ENCODE assay signal across 21 mouse cellular contexts in genomic region chr16:88728812-88729275, GRCm38 (mm10). TPM values are rescaled to one million over a fixed set of nuclear protein-coding genes. Genes with fewer than 3 reads are reported as not detected.
A peak's percentile ranks its signal among the peaks of the same experiment; 100 is the strongest.
DNase-seq lines count a peak whose midpoint lies in the region; ATAC-seq lines count a peak whose summit lies in the region.
"Had no signal": no experiment of that assay in that cellular context is flagged by ENCODE, and none has a peak within 500 bp of the region (broad histone marks: within the 10 kb centered on the region; RNA-seq: fewer than 3 reads in every experiment).

Gene Krtap13-1 (plus strand): TSS chr16:88728862.

- H3K36me3 ChIP-seq in forebrain, embryonic 16.5 days (ENCODE audit: control insufficient read depth, insufficient read depth) = no peaks in the 10 kb centered on the region
- H3K36me3 ChIP-seq: heart, embryonic 12.5 days; limb, embryonic 12.5 days; liver, embryonic 15.5 days had no signal

- no peaks in the 10 kb centered on the region for H3K9me3 ChIP-seq in forebrain, embryonic 16.5 days (ENCODE audit: control insufficient read depth, low read length)
- H3K9me3 ChIP-seq: heart, embryonic 12.5 days; limb, embryonic 12.5 days; liver, embryonic 15.5 days had no signal

- DNase-seq in cerebellum, adult 11 months = no peak
- peak; percentile 6 for DNase-seq in layer of hippocampus, adult 9-11 months
- DNase-seq in layer of hippocampus, postnatal 25 days (ENCODE audit: extremely low spot score in 1 of 2, low spot score in 1 of 2) = no peak
- peak; percentile 8 to 37 for DNase-seq in layer of hippocampus, postnatal 36 days
- no peak for DNase-seq in adrenal gland, postnatal 14 days
- DNase-seq in liver = no peak
- DNase-seq: adrenal gland, postnatal 36 days; heart, postnatal 4 days; lung, postnatal 10 days; right cerebral cortex, postnatal 4 days had no signal

- no peak within 1 kb of the TSS for H3K27ac ChIP-seq in forebrain, embryonic 16.5 days (ENCODE audit: low read length)
- H3K27ac ChIP-seq: kidney, postnatal 0 days; limb, embryonic 12.5 days; liver, embryonic 15.5 days had no signal

- H3K9ac ChIP-seq in forebrain, embryonic 16.5 days (replicated peaks; ENCODE audit: low read depth, low read length) = no peak within 1 kb of the TSS
- H3K9ac ChIP-seq: heart, embryonic 12.5 days; limb, embryonic 12.5 days; liver, embryonic 15.5 days had no signal

- H3K4me1 ChIP-seq in forebrain, embryonic 16.5 days (replicated peaks; ENCODE audit: control insufficient read depth, insufficient read depth, low read length) = no peaks in the 10 kb centered on the region; the same call in 1 of the 2 replicates
- H3K4me1 ChIP-seq: heart, embryonic 12.5 days; limb, embryonic 12.5 days; liver, embryonic 15.5 days had no signal

- H3K4me2 ChIP-seq in forebrain, embryonic 16.5 days (ENCODE audit: low read length) = no peak within 1 kb of the TSS
- H3K4me2 ChIP-seq: heart, embryonic 12.5 days; limb, embryonic 12.5 days; liver, embryonic 15.5 days had no signal

- no peaks in the 10 kb centered on the region for H3K27me3 ChIP-seq in forebrain, embryonic 16.5 days (replicated peaks; ENCODE audit: control insufficient read depth, insufficient read depth, low read length)
- H3K27me3 ChIP-seq: heart, embryonic 12.5 days; limb, embryonic 12.5 days; liver, embryonic 15.5 days had no signal

- peak; percentile 52; the same call in 1 of the 2 replicates for ATAC-seq in cerebellum, adult (ENCODE audit: insufficient number of reproducible peaks, low FRiP score, low TSS enrichment)
- ATAC-seq in forebrain, embryonic 16.5 days = peak; percentile 75
- ATAC-seq: intestine, embryonic 16.5 days had no signal

- H3K4me3 ChIP-seq in forebrain, embryonic 16.5 days (replicated peaks; ENCODE audit: low read length) = no peak within 1 kb of the TSS
- H3K4me3 ChIP-seq: heart, embryonic 12.5 days; limb, embryonic 12.5 days; liver, embryonic 15.5 days had no signal

- 77% methylated on average over 4 of the region's 4 CpGs for WGBS in forebrain, embryonic 16.5 days

RNA-seq across cellular contexts. Expression of gene Krtap13-1, which starts in this region (rescaled TPM):
- total RNA-seq in layer of hippocampus, postnatal 25 days (2021) = not detected
- polyA plus RNA-seq in forebrain, embryonic 16.5 days (2015; fragmentation: Nextera tagmentation; extraction: Ambion mirVana) = not detected in 2 replicates
- not detected for total RNA-seq in layer of hippocampus, postnatal 36 days (2021)
- total RNA-seq in adrenal gland, postnatal 14 days (2021) = not detected in 2 replicates
- total RNA-seq: adrenal gland, postnatal 36 days; heart, postnatal 4 days; left cerebral cortex, adult 18-20 months had no signal
- polyA plus RNA-seq: heart, embryonic 12.5 days; intestine, embryonic 16.5 days; kidney, postnatal 0 days; limb, embryonic 12.5 days; liver, embryonic 15.5 days; neural tube, embryonic 14.5 days; stomach, embryonic 14.5 days; thymus, postnatal 0 days had no signal

Comparison
In these comparisons a context has a peak if more than half of its experiments do, and no peak if none do; other contexts are left out.
1. Peak in ATAC-seq in forebrain, embryonic 16.5 days; RNA of the gene not detected or under 1 TPM.
2. Peak in DNase-seq in layer of hippocampus, postnatal 36 days; RNA of the gene not detected or under 1 TPM.